Comparison of ENCODE assay signal across 9 mouse cellular contexts in genomic region chr4:57717354-57717753, GRCm38 (mm10). TPM values are rescaled to one million over a fixed set of nuclear protein-coding genes. Genes with fewer than 3 reads are reported as not detected.
DNase-seq lines count a peak whose midpoint lies in the region; ATAC-seq and TF ChIP-seq lines count a peak whose summit lies in the region.
"Had no signal": no experiment of that assay in that cellular context is flagged by ENCODE, and none has a peak within 500 bp of the region (broad histone marks: within the 10 kb centered on the region; RNA-seq: fewer than 3 reads in every experiment).

Akap2 (plus strand) TSS chr4:57717657.

- intact Hi-C loops in left cerebral cortex, adult 2 months (cut with DNase I): no loop called here
- intact Hi-C loops in heart, postnatal 14 days (cut with DNase I): loop anchor here (5.0 kb wide), 1 partner anchor 45 kb away; no protein-coding TSS in a partner anchor

- H3K4me1 ChIP-seq in embryonic facial prominence, embryonic 12.5 days: peaks cover 3% of the 10 kb centered on the region; the same call in 1 of the 2 replicates
- H3K4me1 ChIP-seq in limb, embryonic 13.5 days: peaks cover 54% of the 10 kb centered on the region

- no peak for TF ChIP-seq CTCF in left cerebral cortex, adult 2 months (IDR thresholded peaks at IDR 0.05)

- no peak for DNase-seq in left cerebral cortex, adult 2 months (ENCODE audit: extremely low spot score in 1 of 2, low spot score in 2 of 2)
- no peak for DNase-seq in left cerebral cortex, adult 11 months (ENCODE audit: low spot score)
- no peak for DNase-seq in heart, postnatal 14 days
- DNase-seq in frontal cortex, postnatal 25 days (ENCODE audit: low spot score in 2 of 2): no peak

- no peaks in the 10 kb centered on the region for H3K9me3 ChIP-seq in embryonic facial prominence, embryonic 12.5 days
- no peaks in the 10 kb centered on the region for H3K9me3 ChIP-seq in limb, embryonic 13.5 days

- H3K9ac ChIP-seq in embryonic facial prominence, embryonic 12.5 days: no peak within 1 kb of the TSS
- H3K9ac ChIP-seq in limb, embryonic 13.5 days: no peak within 1 kb of the TSS

- no peak within 1 kb of the TSS for H3K4me3 ChIP-seq in left cerebral cortex, adult 2 months
- no peak within 1 kb of the TSS for H3K4me3 ChIP-seq in embryonic facial prominence, embryonic 12.5 days
- no peak within 1 kb of the TSS for H3K4me3 ChIP-seq in limb, embryonic 13.5 days

- no peaks in the 10 kb centered on the region for H3K27me3 ChIP-seq in embryonic facial prominence, embryonic 12.5 days
- no peaks in the 10 kb centered on the region for H3K27me3 ChIP-seq in limb, embryonic 13.5 days

- no peak within 1 kb of the TSS for H3K27ac ChIP-seq in left cerebral cortex, adult 2 months
- H3K27ac ChIP-seq in embryonic facial prominence, embryonic 12.5 days: no peak within 1 kb of the TSS
- H3K27ac ChIP-seq in limb, embryonic 13.5 days: 0 out of 2 replicates have a peak within 1 kb of the TSS, but pooled peaks have one; percentile 22
- H3K27ac ChIP-seq: macrophage had no signal

- H3K36me3 ChIP-seq in embryonic facial prominence, embryonic 12.5 days: no peaks in the 10 kb centered on the region
- no peaks in the 10 kb centered on the region for H3K36me3 ChIP-seq in limb, embryonic 13.5 days

- WGBS in embryonic facial prominence, embryonic 12.5 days: 85% methylated on average over 9 of the region's 9 CpGs
- WGBS in limb, embryonic 13.5 days: 80% methylated on average over 9 of the region's 9 CpGs

- no peak within 1 kb of the TSS for H3K4me2 ChIP-seq in embryonic facial prominence, embryonic 12.5 days (replicated peaks)
- H3K4me2 ChIP-seq in limb, embryonic 13.5 days (replicated peaks): no peak within 1 kb of the TSS

- ATAC-seq in embryonic facial prominence, embryonic 12.5 days (ENCODE audit: insufficient number of reproducible peaks, insufficient read depth, low FRiP score, low TSS enrichment): no peak
- ATAC-seq in limb, embryonic 13.5 days (ENCODE audit: low FRiP score, low read depth): no peak
- no peak for ATAC-seq in megakaryocyte progenitor cell, adult 5-6 weeks (replicated peaks; ENCODE audit: poor library complexity)
- ATAC-seq in monocyte, adult 5-6 weeks (replicated peaks; ENCODE audit: insufficient number of reproducible peaks, low FRiP score, low TSS enrichment, poor library complexity, severe bottlenecking): no peak

RNA-seq across cellular contexts. Expression of gene Akap2, which starts in this region (rescaled TPM):
- total RNA-seq in left cerebral cortex, adult 2 months (2021): 10 to 100 TPM; 41.5 to 44.8 TPM
- 25.2 and 29.8 TPM in 2 replicates for polyA plus RNA-seq in embryonic facial prominence, embryonic 12.5 days (2016; fragmentation: Nextera tagmentation; extraction: Ambion mirVana)
- total RNA-seq in heart, postnatal 14 days (2021): 100 to 1,000 TPM; 110 to 116 TPM
- polyA plus RNA-seq in limb, embryonic 13.5 days (2015; fragmentation: Nextera tagmentation; extraction: Ambion mirVana): 29.9 and 34.2 TPM in 2 replicates
- total RNA-seq in megakaryocyte progenitor cell, adult 5-6 weeks (2015): 0.02 TPM in 1 of 2 replicates, not detected in the other
- not detected in 2 replicates for total RNA-seq in megakaryocyte progenitor cell, adult 5-6 weeks (2017)
- total RNA-seq in monocyte, adult 5-6 weeks (2017): 0.67 to 1.3 TPM (median 0.96 TPM) in 3 replicates

Comparison
In these comparisons a context has a peak if more than half of its experiments do, and no peak if none do; other contexts are left out.
1. RNA of gene Akap2 (total RNA-seq): 110 to 116 TPM in heart, postnatal 14 days and 41.5 to 44.8 TPM in left cerebral cortex, adult 2 months; 0.67 to 1.3 TPM in monocyte, adult 5-6 weeks and 0.02 TPM in megakaryocyte progenitor cell, adult 5-6 weeks; every median in the first group is over 10 times any median in the second.